Mouse (Mus musculus) forebrain, embryonic 12.5 days (tissue): ENCODE measurements around the gene Fam76a. TPM values are rescaled to one million over a fixed set of nuclear protein-coding genes. Genes with fewer than 3 reads are reported as not detected.

ENCODE experiments used
- ATAC-seq: fragments of 200-750 bp; cut with Nextera tagmentation; 2 replicates; pipeline ENCODE4 v1.8.0; 2017; ENCODE audit warnings: moderate TSS enrichment; ENCODE audit not compliant: low FRiP score
- H3K27ac ChIP-seq: fragments of 300-500 bp; sonication (generic); 2 replicates; pipeline ENCODE4 v1.5.1; 2016; ENCODE audit warnings: mild to moderate bottlenecking
- H3K27me3 ChIP-seq: fragments of 300-500 bp; sonication (generic); 2 replicates; pipeline ENCODE4 v1.6.1; 2016; ENCODE audit warnings: mild to moderate bottlenecking
- H3K36me3 ChIP-seq: fragments of 300-500 bp; sonication (generic); replicated peaks from 2 replicates; pipeline ENCODE4 v1.6.1; 2016; ENCODE audit warnings: mild to moderate bottlenecking
- H3K4me1 ChIP-seq: fragments of 300-500 bp; sonication (generic); 2 replicates; pipeline ENCODE4 v1.6.1; 2016
- H3K4me2 ChIP-seq: fragments of 300-500 bp; sonication (generic); 2 replicates; pipeline ENCODE4 v1.6.1; 2016; ENCODE audit warnings: mild to moderate bottlenecking, moderate library complexity
- H3K4me3 ChIP-seq: fragments of 300-500 bp; sonication (generic); replicated peaks from 2 replicates; pipeline ENCODE4 v1.5.1; 2016; ENCODE audit warnings: mild to moderate bottlenecking
- H3K9ac ChIP-seq: fragments of 300-500 bp; sonication (generic); 2 replicates; pipeline ENCODE4 v1.6.1; 2016; ENCODE audit warnings: mild to moderate bottlenecking
- H3K9me3 ChIP-seq: fragments of 300-500 bp; sonication (generic); 2 replicates; pipeline ENCODE4 v1.6.1; 2016
- WGBS: fragments of 180-500 bp; shearing (Covaris S2); methylation state at CpG from one replicate; pipeline ENCODE4 v1.1.7; 2016; 5-methylcytosine and 5-hydroxymethylcytosine counted together
- polyA plus RNA-seq: library from polyadenylated mRNA; unstranded; fragments of >200 nt; fragmentation: Nextera tagmentation; extraction: Ambion mirVana; gene quantifications from 2 replicates; pipeline ENCODE4 v1.2.1, GENCODE M21; 2016

The Fam76a gene
- polyA plus RNA-seq, 1 experiment from 2014 or later = 30.3 TPM

DNA sequence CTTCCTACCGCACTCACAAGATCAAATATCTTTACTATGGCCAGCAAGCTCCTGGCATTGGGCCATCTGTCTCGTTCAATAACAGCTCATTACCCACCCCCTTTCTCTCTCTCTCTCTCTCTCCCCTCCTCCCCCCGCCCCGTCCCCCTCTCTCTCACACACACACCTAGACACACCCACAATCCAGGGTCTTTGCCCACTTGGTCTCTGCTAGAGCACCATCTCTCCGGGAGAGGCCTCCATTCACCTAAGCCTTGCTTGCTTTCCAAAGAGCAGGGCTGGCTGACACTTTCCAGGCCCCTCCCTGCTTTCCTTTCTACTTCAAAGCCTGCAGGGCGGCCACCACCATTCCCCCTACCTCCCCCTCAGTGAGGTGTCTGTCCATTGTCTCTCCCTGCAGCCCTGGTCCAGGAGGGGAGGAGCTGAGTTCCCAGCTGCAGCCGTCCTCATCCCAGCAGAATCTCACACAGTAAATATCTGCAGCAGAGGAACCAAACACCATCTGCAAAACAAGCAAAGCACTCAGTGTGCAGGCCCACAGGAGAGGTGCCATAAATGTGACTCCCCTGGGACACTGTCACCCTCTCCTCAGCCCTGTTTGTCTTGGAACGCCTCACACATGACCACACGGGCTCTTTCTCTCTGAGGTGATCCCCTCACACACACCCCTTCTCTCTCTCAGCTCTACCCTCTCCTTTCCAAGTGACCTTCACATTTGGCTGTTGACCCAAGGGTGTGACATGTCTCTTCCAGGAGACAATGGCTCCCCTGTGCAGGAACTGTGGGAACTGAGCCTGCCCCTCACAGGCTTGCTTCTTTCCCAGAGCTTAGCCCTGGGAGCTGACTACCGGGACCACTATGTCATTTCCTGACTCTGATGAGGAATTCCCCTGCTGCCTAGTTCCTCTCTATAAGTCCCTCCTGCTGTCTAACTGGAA lies 36.7 kb upstream of the Fam76a start:
- Histone ChIP-seq H3K4me2 (peak overlapping the region; percentile 20), H3K27ac (peak overlapping the region; percentile 83), H3K36me3 (no peaks in the 10 kb centered on the region), H3K9me3 (no peaks in the 10 kb centered on the region), H3K4me1 (peaks cover 38% of the 10 kb centered on the region), H3K4me3 (no peak overlapping the region), H3K27me3 (no peaks in the 10 kb centered on the region), H3K9ac (no peak overlapping the region)
- peak; percentile 78; the same call in 1 of the 2 replicates for ATAC-seq
- WGBS = 4% methylated on average over 10 of the region's 10 CpGs

DNA sequence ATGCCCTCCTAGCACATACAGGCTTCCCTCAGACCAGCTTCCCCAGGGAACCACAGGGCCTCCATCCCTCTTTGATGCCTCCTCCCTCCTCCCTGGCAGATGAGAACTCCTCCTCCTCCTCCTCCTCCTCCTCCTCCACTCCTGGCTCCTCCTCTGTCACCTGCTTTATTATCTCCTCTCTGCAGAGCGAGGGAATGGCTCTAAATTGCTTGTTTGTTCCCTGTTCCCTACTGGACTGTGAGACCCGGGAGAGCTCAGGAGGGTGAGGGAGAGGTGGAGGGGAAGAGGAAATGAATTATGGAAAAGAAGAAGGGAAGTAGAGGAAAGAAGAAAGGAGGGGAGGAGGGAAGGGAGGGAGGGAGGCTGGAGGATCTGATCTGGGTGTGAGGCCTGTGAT lies 33.0 kb upstream of the Fam76a start:
- Histone ChIP-seq H3K4me1 (peaks cover 22% of the 10 kb centered on the region), H3K4me3 (no peak overlapping the region), H3K36me3 (no peaks in the 10 kb centered on the region), H3K9ac (no peak overlapping the region), H3K4me2 (no peak overlapping the region), H3K27me3 (no peaks in the 10 kb centered on the region), H3K27ac (peak overlapping the region; percentile 15; the same call in 1 of the 2 replicates), H3K9me3 (no peaks in the 10 kb centered on the region)
- ATAC-seq = no peak
- 29% methylated on average over 2 of the region's 2 CpGs for WGBS

DNA sequence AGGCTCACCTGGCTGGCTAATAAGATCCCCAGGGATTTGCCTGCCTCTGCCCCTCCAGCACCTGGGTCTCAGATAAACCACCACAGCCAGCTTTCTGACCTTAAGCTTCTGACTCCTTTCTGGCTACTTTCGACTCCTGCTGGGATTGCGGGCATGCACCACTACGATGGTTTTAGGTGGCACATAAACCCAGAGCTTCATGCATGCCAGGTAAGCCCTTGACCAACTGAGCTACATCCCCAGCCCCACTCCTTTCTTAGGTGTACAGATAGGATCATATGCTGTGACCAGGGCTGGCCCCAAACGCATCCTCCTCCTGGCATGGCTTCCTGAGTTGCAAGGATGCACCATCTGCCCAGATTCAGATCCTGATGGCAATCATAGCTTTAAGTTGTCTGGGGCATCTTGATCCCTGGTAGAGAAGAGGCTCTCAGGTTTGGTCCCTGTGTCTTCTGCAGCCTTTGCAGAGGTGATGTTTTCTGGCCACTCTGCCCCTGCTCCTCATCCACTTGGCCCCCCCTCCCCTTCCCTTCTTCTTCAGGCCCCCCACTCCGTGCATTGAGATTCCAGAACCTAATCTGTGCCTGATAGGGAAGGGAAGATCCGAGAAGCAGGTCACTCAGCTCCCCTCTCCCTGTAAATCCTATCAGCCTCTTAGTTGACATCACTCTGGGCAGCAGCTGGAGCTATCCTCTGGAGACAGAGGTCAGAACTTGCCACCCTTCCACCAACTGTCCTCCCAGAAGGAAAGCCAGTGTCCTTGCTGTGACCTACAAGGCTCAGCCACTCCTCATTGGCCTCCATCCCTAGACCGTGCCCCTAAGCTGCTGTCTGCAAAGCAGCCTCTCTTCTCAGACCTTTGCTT lies 32.4 kb upstream of the Fam76a start:
- Histone ChIP-seq H3K27ac (peak overlapping the region; percentile 15; the same call in 1 of the 2 replicates), H3K9ac (no peak overlapping the region; the same call in 1 of the 2 replicates), H3K9me3 (no peaks in the 10 kb centered on the region), H3K4me1 (peaks cover 23% of the 10 kb centered on the region), H3K27me3 (no peaks in the 10 kb centered on the region), H3K4me2 (no peak overlapping the region), H3K4me3 (no peak overlapping the region), H3K36me3 (no peaks in the 10 kb centered on the region)
- WGBS = 60% methylated on average over 7 of the region's 7 CpGs
- ATAC-seq = no peak

DNA sequence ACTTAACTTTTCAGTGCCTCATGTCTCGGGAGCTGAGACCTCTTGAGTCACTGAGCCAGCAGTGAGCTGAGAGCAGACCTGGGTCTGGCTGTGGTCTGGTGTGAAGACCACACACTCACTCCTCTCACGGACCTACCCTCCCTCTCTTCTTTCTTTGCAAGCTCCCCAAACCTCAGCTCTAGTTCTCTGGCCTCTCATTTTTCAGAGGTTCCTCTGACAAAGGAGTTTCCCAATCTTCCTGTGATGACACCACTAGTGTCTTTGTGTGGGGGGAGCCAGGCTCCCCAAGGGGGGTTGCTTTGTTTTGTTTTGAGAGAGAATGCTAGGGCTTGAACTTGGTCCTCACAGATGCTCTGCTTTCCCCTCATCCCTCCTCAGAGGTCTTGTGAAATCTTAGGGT lies 28.6 kb upstream of the Fam76a start:
- peaks cover 9% of the 10 kb centered on the region; the same call in 1 of the 2 replicates for H3K27me3 ChIP-seq
- H3K27ac ChIP-seq = no peak overlapping the region
- H3K4me3 ChIP-seq = no peak overlapping the region
- peaks cover 18% of the 10 kb centered on the region for H3K4me1 ChIP-seq
- no peak overlapping the region for H3K4me2 ChIP-seq
- 51% methylated on average over 2 of the region's 2 CpGs for WGBS
- no peaks in the 10 kb centered on the region for H3K9me3 ChIP-seq
- H3K9ac ChIP-seq = no peak overlapping the region
- ATAC-seq = no peak
- H3K36me3 ChIP-seq = no peaks in the 10 kb centered on the region

DNA sequence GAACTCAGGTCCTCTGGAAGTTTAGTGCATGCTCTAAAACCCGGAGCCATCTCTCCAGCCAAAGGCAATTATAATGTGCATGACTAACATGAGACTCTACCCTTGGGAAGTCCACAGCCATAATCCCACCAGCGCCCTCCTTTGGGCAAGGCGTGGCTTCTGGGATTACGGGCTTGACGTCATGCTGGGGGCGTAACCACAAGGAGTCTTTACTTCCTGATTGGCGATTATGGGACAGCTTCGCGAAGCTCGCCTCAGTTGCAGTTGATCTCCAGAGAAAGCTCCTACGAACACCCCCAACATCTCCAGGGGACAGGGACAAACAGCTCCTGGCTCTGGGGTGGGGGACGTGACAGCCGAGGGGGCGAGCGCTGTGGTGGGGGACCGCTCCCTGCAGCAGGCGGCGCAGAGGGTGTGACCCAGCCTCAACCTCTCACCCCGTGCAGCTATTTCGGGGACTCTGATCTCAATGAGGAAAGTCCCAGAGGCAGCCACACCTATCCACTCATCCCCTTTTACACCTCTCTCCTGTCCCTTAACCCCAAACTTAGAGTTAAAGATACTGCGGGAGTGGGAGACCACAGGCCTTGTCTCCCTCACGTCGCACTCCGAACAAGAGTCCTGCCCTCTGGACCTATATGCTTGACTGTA lies 27.6 kb upstream of the Fam76a start:
- Histone ChIP-seq H3K9ac (0 out of 2 replicates have a peak overlapping the region, but pooled peaks have one; percentile 21), H3K36me3 (no peaks in the 10 kb centered on the region), H3K9me3 (no peaks in the 10 kb centered on the region), H3K4me2 (peak overlapping the region; percentile 47), H3K27ac (no peak overlapping the region), H3K4me3 (peak overlapping the region; percentile 25), H3K27me3 (peaks cover 9% of the 10 kb centered on the region; the same call in 1 of the 2 replicates), H3K4me1 (peaks cover 24% of the 10 kb centered on the region)
- ATAC-seq = no peak
- 20% methylated on average over 24 of the region's 24 CpGs for WGBS

DNA sequence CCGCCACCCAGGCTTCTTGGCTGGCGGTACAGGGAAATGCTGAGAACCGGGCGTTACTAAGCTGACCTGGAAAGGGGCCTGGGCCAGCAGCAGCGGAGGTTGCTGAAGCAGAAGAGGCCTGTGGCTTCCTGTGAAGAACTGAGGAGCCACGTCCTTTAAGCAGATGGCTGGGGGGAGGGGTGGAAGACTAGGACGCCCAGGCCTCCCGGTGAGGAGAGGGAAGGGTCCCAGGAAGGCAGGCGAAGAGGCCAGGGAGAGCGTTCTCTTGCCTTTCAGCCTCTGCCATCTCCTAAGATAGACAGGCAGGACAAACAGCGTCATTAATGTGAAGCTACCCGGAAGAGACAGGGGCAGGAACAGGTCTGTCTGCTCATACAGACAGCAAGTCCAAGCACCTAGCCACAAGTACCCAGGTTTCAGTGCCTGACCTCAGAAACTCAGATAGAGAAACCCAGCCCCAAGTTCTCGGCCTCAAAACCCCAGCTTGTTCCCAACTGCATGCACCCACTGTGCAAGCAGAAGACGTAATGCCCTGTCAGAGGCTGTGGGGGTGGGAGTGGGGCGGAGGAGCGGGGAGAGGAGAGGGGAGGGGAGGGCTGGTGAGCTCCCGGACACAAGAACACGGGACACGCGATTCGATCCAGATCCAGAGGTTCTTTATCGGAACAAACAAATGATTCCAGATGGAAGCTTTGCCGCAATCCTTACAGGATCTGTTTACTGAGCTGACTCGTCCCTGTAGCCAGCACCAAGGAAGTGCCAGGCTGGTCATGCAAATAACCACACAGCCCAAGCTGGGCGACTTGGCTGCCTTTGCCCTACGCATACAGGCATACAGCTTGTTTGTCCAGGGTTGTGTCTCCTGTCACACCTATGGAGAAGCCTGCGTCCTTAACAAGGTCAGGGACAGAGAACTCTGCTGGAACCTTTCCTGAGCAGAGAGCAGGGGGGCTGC lies 24.0 kb upstream of the Fam76a start:
- H3K4me1 ChIP-seq = peaks cover 22% of the 10 kb centered on the region
- WGBS = 16% methylated on average over 27 of the region's 27 CpGs
- no peaks in the 10 kb centered on the region for H3K36me3 ChIP-seq
- peak; percentile 56 for ATAC-seq
- H3K27me3 ChIP-seq = peaks cover 13% of the 10 kb centered on the region; the same call in 1 of the 2 replicates
- H3K27ac ChIP-seq = peak overlapping the region; percentile 75; the same call in 1 of the 2 replicates
- peak overlapping the region; percentile 13; the same call in 1 of the 2 replicates for H3K4me3 ChIP-seq
- H3K4me2 ChIP-seq = peak overlapping the region; percentile 54
- no peaks in the 10 kb centered on the region for H3K9me3 ChIP-seq
- peak overlapping the region; percentile 38 for H3K9ac ChIP-seq

DNA sequence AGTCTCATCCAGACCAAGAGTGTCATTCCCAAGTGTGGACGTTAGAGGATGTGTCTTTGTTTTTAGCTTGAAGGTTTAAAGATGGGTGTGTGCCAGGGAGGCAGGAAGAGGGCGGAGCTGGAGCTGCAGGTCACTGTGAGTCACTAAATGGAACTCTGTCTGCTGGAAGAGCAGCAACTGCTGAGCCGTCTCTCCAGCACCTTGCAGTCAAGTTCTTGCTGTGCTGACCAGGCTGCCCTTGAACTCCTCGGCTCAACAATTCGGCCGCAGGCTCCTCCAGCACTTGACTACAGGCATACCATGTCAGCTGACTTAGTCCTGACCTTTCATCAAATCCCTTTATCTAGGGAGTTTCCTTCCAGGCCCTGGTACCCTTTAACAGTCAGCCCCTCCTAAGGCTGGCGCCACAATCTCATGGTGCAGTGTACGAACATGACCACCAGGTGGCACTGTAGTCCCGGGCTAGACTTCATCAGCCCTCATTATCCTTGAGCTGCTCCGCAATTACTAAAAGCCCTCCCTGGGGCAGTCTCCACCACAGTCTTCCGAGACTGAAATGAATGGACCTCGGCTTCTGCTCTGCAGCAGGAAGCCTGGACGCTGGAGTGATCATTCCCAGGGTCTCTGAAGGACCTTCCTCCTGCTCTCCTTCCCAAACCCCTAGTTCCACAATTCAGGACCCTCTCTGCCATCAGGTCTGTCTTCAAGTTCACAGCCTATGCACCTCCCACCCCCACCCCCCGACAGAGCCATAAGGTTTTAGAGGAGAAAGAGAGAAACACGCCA lies 23.1 kb upstream of the Fam76a start:
- peak; percentile 86 for ATAC-seq
- Histone ChIP-seq H3K4me3 (peak overlapping the region; percentile 13; the same call in 1 of the 2 replicates), H3K4me1 (peaks cover 22% of the 10 kb centered on the region), H3K9ac (peak overlapping the region; percentile 38), H3K27ac (peak overlapping the region; percentile 75; the same call in 1 of the 2 replicates), H3K27me3 (peaks cover 20% of the 10 kb centered on the region; the same call in 1 of the 2 replicates), H3K4me2 (peak overlapping the region; percentile 54), H3K36me3 (no peaks in the 10 kb centered on the region), H3K9me3 (no peaks in the 10 kb centered on the region)
- 7% methylated on average over 15 of the region's 15 CpGs for WGBS

DNA sequence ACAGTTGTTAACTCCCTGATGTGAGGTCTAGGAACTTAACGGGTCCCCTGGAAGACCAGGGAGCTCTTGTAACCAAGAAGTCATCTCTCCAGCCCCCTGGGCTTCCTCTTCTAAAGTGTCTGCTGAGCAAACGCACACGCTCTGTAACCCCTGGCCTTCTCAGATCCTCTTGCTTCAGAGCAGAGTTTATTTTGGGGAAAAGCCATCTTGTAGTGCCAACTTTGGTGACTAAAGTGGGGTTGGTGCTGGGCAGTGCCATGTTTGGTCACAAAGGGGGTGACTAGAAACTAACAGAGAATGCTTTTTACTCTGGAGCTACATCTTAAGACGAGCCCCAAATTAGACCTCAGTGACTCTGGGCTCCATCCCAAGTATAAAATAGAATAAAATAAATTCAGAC lies 22.4 kb upstream of the Fam76a start:
- Histone ChIP-seq H3K36me3 (no peaks in the 10 kb centered on the region), H3K27ac (no peak overlapping the region), H3K4me1 (peaks cover 17% of the 10 kb centered on the region), H3K9ac (no peak overlapping the region), H3K9me3 (no peaks in the 10 kb centered on the region), H3K4me3 (no peak overlapping the region), H3K27me3 (peaks cover 27% of the 10 kb centered on the region; the same call in 1 of the 2 replicates), H3K4me2 (no peak overlapping the region)
- 85% methylated on average over 4 of the region's 4 CpGs for WGBS
- ATAC-seq = no peak

DNA sequence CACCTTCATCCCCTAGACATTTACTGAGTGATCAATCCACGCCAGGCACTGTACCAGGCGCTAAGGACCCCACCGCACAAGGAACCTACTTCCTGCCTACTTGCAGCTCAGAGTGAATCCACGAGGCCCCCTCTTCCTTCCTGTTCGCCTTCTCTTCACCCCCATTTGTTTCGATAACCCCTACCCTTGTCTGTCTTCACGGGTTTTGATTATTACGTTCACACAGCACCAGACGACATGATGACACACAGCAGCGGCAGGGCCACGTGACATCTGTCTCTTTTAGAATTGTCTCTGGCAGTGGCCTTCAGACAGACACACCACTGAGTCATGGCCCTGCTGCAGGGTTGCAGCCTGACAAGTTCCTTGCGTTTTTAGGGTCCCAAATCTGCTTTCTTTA lies 21.7 kb upstream of the Fam76a start:
- H3K27ac ChIP-seq = no peak overlapping the region
- H3K9ac ChIP-seq = no peak overlapping the region
- peaks cover 19% of the 10 kb centered on the region for H3K4me1 ChIP-seq
- WGBS = 80% methylated on average over 12 of the region's 12 CpGs
- H3K9me3 ChIP-seq = no peaks in the 10 kb centered on the region
- no peaks in the 10 kb centered on the region for H3K36me3 ChIP-seq
- H3K4me3 ChIP-seq = no peak overlapping the region
- no peak overlapping the region for H3K4me2 ChIP-seq
- H3K27me3 ChIP-seq = peaks cover 32% of the 10 kb centered on the region; the same call in 1 of the 2 replicates
- ATAC-seq = no peak

DNA sequence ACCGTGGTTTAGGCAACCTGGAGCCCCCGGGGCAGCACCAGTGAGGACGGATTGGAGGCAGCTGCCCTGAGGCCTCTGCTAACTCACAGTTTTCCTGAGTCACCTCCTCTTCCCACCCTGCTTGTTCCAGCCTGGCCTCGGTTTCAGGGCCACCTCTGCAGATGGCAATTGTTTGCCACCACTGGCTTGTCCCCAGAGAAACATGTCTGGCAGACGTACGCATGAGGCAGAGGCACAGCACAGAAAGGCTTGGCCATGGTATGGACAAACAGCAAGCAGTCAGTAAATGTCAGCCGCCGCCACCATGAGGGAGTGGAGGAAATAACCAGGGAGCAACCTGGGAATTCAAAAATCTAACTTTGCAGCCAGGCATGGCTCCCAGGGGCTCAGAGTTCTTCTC lies 20.7 kb upstream of the Fam76a start:
- Histone ChIP-seq H3K4me1 (peaks cover 25% of the 10 kb centered on the region), H3K9me3 (no peaks in the 10 kb centered on the region), H3K36me3 (no peaks in the 10 kb centered on the region), H3K27ac (no peak overlapping the region), H3K9ac (no peak overlapping the region), H3K4me3 (no peak overlapping the region), H3K27me3 (peaks cover 32% of the 10 kb centered on the region; the same call in 1 of the 2 replicates), H3K4me2 (no peak overlapping the region)
- 64% methylated on average over 8 of the region's 8 CpGs for WGBS
- no peak for ATAC-seq
